Mouse (Mus musculus): Measurements from ENCODE around the gene Sh3d19. TPM values are rescaled to one million over a fixed set of nuclear protein-coding genes. Genes with fewer than 3 reads are reported as not detected.
A peak's percentile ranks its signal among the peaks of the same experiment; 100 is the strongest.
"Not testable (repeated sequence)": the region's sequence is repeated elsewhere in the genome, so short reads cannot be mapped to it uniquely, and the experiment has no call there.

Gene Sh3d19
- polyA plus RNA-seq, 1 experiment from 2014 or later, result 11.0 TPM

DNA sequence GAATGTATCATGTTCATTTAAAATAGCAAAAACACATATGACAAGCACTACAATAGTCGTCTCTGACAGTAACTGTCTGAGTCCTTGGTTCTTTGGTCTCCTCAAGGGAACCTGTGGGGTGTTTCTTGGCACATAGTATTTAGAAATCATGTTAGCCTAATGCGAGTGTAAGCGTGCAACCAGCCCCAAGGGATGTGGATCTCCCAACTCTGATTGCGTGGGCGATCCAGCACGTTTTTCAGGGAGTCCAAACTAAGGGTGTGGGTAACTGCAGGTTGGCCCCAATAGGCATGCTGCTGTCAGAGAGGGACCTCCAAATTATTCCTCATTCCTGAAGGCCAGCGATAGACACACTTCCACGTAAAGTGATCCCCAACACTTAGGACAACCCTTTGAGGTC, 1.9 kb upstream of the Sh3d19 start:
- Histone ChIP-seq H3K4me1 (replicated peaks; ENCODE audit: control insufficient read depth, insufficient read depth, low read length) (peaks cover 4% of the 10 kb centered on the region), H3K9ac (ENCODE audit: low read length) (no peak overlapping the region), H3K4me3 (ENCODE audit: low read depth, low read length) (no peak overlapping the region), H3K36me3 (ENCODE audit: control insufficient read depth, insufficient read depth, low read length) (no peaks in the 10 kb centered on the region), H3K27me3 (ENCODE audit: control insufficient read depth, insufficient read depth, low read length) (no peaks in the 10 kb centered on the region), H3K27ac (ENCODE audit: low read depth, low read length) (no peak overlapping the region), H3K4me2 (ENCODE audit: low read depth, low read length, severe bottlenecking) (no peak overlapping the region), H3K9me3 (ENCODE audit: control insufficient read depth, low read length) (no peaks in the 10 kb centered on the region)
- WGBS, result 88% methylated on average over 8 of the region's 8 CpGs
- ATAC-seq (replicated peaks; ENCODE audit: low FRiP score) (no peak), DNase-seq (ENCODE audit: low spot score) (no peak)

GRCm38 (mm10) chr3:85971599-85971975, 678 bp downstream of the Sh3d19 start:
- H3K4me2 ChIP-seq (ENCODE audit: low read depth, low read length, severe bottlenecking), result peak overlapping the region; percentile 85
- H3K27ac ChIP-seq (ENCODE audit: low read depth, low read length), result no peak overlapping the region
- peaks cover 4% of the 10 kb centered on the region for H3K4me1 ChIP-seq (replicated peaks; ENCODE audit: control insufficient read depth, insufficient read depth, low read length)
- DNase-seq (ENCODE audit: low spot score) (no peak), ATAC-seq (replicated peaks; ENCODE audit: low FRiP score) (0 out of 2 replicates have a peak, but pooled peaks have one; percentile 39)
- H3K9me3 ChIP-seq (ENCODE audit: control insufficient read depth, low read length), result no peaks in the 10 kb centered on the region
- H3K9ac ChIP-seq (ENCODE audit: low read length), result peak overlapping the region; percentile 83
- H3K4me3 ChIP-seq (ENCODE audit: low read depth, low read length), result peak overlapping the region; percentile 70
- no peaks in the 10 kb centered on the region for H3K36me3 ChIP-seq (ENCODE audit: control insufficient read depth, insufficient read depth, low read length)
- H3K27me3 ChIP-seq (ENCODE audit: control insufficient read depth, insufficient read depth, low read length), result no peaks in the 10 kb centered on the region
- WGBS, result 2% methylated on average over 13 of the region's 13 CpGs

- Histone ChIP-seq H3K4me1 (replicated peaks; ENCODE audit: control insufficient read depth, insufficient read depth, low read length) (peaks cover 4% of the 10 kb centered on the region), H3K9me3 (ENCODE audit: control insufficient read depth, low read length) (no peaks in the 10 kb centered on the region), H3K4me2 (ENCODE audit: low read depth, low read length, severe bottlenecking) (no peak overlapping the region), H3K36me3 (ENCODE audit: control insufficient read depth, insufficient read depth, low read length) (no peaks in the 10 kb centered on the region), H3K27me3 (ENCODE audit: control insufficient read depth, insufficient read depth, low read length) (no peaks in the 10 kb centered on the region), H3K27ac (ENCODE audit: low read depth, low read length) (no peak overlapping the region), H3K9ac (ENCODE audit: low read length) (no peak overlapping the region), H3K4me3 (ENCODE audit: low read depth, low read length) (no peak overlapping the region)
- ATAC-seq (replicated peaks; ENCODE audit: low FRiP score) (no peak), DNase-seq (ENCODE audit: low spot score) (no peak)
- WGBS, result 86% methylated on average over 10 of the region's 10 CpGs
Measured at GRCm38 (mm10) chr3:85973376-85974140, 2.6 kb downstream of the Sh3d19 start.

- Histone ChIP-seq H3K4me1 (replicated peaks; ENCODE audit: control insufficient read depth, insufficient read depth, low read length) (peaks cover 4% of the 10 kb centered on the region), H3K9ac (ENCODE audit: low read length) (no peak overlapping the region), H3K9me3 (ENCODE audit: control insufficient read depth, low read length) (no peaks in the 10 kb centered on the region), H3K27ac (ENCODE audit: low read depth, low read length) (no peak overlapping the region), H3K4me3 (ENCODE audit: low read depth, low read length) (no peak overlapping the region), H3K4me2 (ENCODE audit: low read depth, low read length, severe bottlenecking) (no peak overlapping the region), H3K36me3 (ENCODE audit: control insufficient read depth, insufficient read depth, low read length) (no peaks in the 10 kb centered on the region), H3K27me3 (ENCODE audit: control insufficient read depth, insufficient read depth, low read length) (no peaks in the 10 kb centered on the region)
- WGBS, result 77% methylated on average over 4 of the region's 4 CpGs
- no peak for ATAC-seq (replicated peaks; ENCODE audit: low FRiP score)
- no peak for DNase-seq (ENCODE audit: low spot score)
Measured at GRCm38 (mm10) chr3:85974451-85974850, 3.5 kb downstream of the Sh3d19 start.

- no peak overlapping the region for H3K9ac ChIP-seq (ENCODE audit: low read length)
- DNase-seq (ENCODE audit: low spot score) (no peak), ATAC-seq (replicated peaks; ENCODE audit: low FRiP score) (no peak)
- no peak overlapping the region for H3K4me2 ChIP-seq (ENCODE audit: low read depth, low read length, severe bottlenecking)
- H3K9me3 ChIP-seq (ENCODE audit: control insufficient read depth, low read length), result no peaks in the 10 kb centered on the region
- no peaks in the 10 kb centered on the region for H3K36me3 ChIP-seq (ENCODE audit: control insufficient read depth, insufficient read depth, low read length)
- 97% methylated on average over 4 of the region's 4 CpGs for WGBS
- H3K27me3 ChIP-seq (ENCODE audit: control insufficient read depth, insufficient read depth, low read length), result no peaks in the 10 kb centered on the region
- H3K27ac ChIP-seq (ENCODE audit: low read depth, low read length), result no peak overlapping the region
- H3K4me3 ChIP-seq (ENCODE audit: low read depth, low read length), result no peak overlapping the region
- no peaks in the 10 kb centered on the region for H3K4me1 ChIP-seq (replicated peaks; ENCODE audit: control insufficient read depth, insufficient read depth, low read length)
Measured at GRCm38 (mm10) chr3:85980036-85980435, 9.1 kb downstream of the Sh3d19 start.

DNA sequence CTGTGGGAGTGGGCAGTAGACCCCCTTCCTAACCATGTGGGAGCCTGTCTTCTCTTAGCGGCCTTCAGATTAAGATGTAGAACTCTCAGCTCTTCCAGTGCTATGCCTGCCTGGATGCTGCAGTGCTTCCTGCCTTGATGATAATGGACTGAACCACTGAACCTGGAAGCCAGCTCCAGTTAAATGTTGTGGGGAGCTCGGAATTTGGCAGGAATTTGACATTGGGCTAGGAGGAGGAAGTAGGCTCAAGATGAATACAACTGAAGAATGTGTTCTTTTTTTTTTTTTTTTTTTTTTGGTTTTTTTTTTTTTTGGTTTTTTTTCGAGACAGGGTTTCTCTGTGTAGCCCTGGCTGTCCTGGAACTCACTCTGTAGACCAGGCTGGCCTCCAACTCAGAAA, 10.9 kb downstream of the Sh3d19 start:
- not testable (repeated sequence) for H3K4me2 ChIP-seq (ENCODE audit: low read depth, low read length, severe bottlenecking); H3K4me1 ChIP-seq (replicated peaks; ENCODE audit: control insufficient read depth, insufficient read depth, low read length); H3K36me3 ChIP-seq (ENCODE audit: control insufficient read depth, insufficient read depth, low read length); H3K9ac ChIP-seq (ENCODE audit: low read length); DNase-seq (ENCODE audit: low spot score); H3K27me3 ChIP-seq (ENCODE audit: control insufficient read depth, insufficient read depth, low read length); ATAC-seq (replicated peaks; ENCODE audit: low FRiP score); H3K4me3 ChIP-seq (ENCODE audit: low read depth, low read length); H3K27ac ChIP-seq (ENCODE audit: low read depth, low read length); H3K9me3 ChIP-seq (ENCODE audit: control insufficient read depth, low read length)
- WGBS, result 77% methylated on average over 3 of the region's 3 CpGs

DNA sequence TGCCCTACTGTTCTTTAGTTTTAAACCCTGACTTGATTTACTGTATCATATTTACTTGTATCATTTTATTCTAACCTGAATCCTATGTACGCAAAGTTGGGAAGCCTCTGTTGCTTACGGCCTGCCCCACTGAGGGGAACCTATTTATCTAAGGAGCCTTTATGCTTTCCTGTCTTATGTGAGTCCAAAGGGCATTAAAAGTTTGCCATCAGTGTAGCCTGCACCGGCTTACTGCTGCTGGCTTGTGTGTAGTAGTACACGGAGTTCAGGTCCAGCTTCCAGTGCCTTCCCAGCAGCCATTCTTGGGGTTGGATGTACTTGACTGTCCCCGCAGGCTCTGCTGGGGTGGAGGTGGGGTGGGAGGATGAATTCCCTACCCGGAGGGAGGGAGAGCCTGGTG, 13.6 kb downstream of the Sh3d19 start:
- Histone ChIP-seq H3K4me1 (replicated peaks; ENCODE audit: control insufficient read depth, insufficient read depth, low read length) (no peaks in the 10 kb centered on the region), H3K9me3 (ENCODE audit: control insufficient read depth, low read length) (no peaks in the 10 kb centered on the region), H3K36me3 (ENCODE audit: control insufficient read depth, insufficient read depth, low read length) (no peaks in the 10 kb centered on the region), H3K27me3 (ENCODE audit: control insufficient read depth, insufficient read depth, low read length) (no peaks in the 10 kb centered on the region), H3K4me2 (ENCODE audit: low read depth, low read length, severe bottlenecking) (no peak overlapping the region), H3K27ac (ENCODE audit: low read depth, low read length) (no peak overlapping the region), H3K4me3 (ENCODE audit: low read depth, low read length) (no peak overlapping the region), H3K9ac (ENCODE audit: low read length) (no peak overlapping the region)
- DNase-seq (ENCODE audit: low spot score) (no peak), ATAC-seq (replicated peaks; ENCODE audit: low FRiP score) (no peak)
- 92% methylated on average over 6 of the region's 6 CpGs for WGBS

- 89% methylated on average over 2 of the region's 2 CpGs for WGBS
- no peaks in the 10 kb centered on the region for H3K4me1 ChIP-seq (replicated peaks; ENCODE audit: control insufficient read depth, insufficient read depth, low read length)
- H3K4me3 ChIP-seq (ENCODE audit: low read depth, low read length), result no peak overlapping the region
- DNase-seq (ENCODE audit: low spot score), result no peak
- no peak for ATAC-seq (replicated peaks; ENCODE audit: low FRiP score)
- H3K4me2 ChIP-seq (ENCODE audit: low read depth, low read length, severe bottlenecking), result no peak overlapping the region
- H3K36me3 ChIP-seq (ENCODE audit: control insufficient read depth, insufficient read depth, low read length), result no peaks in the 10 kb centered on the region
- no peaks in the 10 kb centered on the region for H3K9me3 ChIP-seq (ENCODE audit: control insufficient read depth, low read length)
- H3K27me3 ChIP-seq (ENCODE audit: control insufficient read depth, insufficient read depth, low read length), result no peaks in the 10 kb centered on the region
- H3K27ac ChIP-seq (ENCODE audit: low read depth, low read length), result no peak overlapping the region
- no peak overlapping the region for H3K9ac ChIP-seq (ENCODE audit: low read length)
Measured at GRCm38 (mm10) chr3:85987225-85987624, 16.3 kb downstream of the Sh3d19 start.

DNA sequence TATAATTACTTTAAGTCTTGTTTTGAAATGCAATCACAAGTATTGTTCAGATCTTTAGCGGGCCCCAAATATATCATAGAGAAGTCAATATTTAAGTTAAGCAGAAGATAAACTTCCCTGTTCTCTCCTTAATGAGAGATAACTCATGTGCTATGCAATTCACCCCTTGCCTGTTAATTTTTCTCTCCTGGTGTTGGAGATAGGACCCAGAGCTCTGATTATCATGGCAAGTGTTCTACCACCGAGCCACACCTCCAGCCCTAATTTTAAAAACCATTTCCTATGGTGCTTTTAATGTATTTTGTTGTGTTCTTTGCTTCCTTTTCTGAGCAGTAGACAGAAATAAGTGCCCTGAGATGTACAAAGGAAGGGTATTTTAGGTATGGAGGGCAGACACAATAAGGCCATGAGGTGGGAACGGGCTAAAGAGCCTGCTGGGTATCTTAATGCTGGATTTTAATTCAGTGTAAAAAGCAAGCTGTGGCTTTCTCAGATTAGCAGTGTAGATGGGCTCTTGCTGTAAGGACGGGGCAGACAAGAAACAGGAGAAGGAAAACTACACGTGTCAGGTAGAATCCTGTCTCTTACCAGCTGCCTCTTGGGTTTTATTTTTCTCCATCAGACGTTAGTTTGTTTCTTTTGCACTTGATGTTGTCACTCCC, 20.4 kb downstream of the Sh3d19 start:
- WGBS, result 75% methylated on average over 6 of the region's 6 CpGs
- Histone ChIP-seq H3K27ac (ENCODE audit: low read depth, low read length) (no peak overlapping the region), H3K27me3 (ENCODE audit: control insufficient read depth, insufficient read depth, low read length) (no peaks in the 10 kb centered on the region), H3K4me1 (replicated peaks; ENCODE audit: control insufficient read depth, insufficient read depth, low read length) (no peaks in the 10 kb centered on the region), H3K4me3 (ENCODE audit: low read depth, low read length) (no peak overlapping the region), H3K9me3 (ENCODE audit: control insufficient read depth, low read length) (no peaks in the 10 kb centered on the region), H3K4me2 (ENCODE audit: low read depth, low read length, severe bottlenecking) (no peak overlapping the region), H3K9ac (ENCODE audit: low read length) (no peak overlapping the region), H3K36me3 (ENCODE audit: control insufficient read depth, insufficient read depth, low read length) (no peaks in the 10 kb centered on the region)
- ATAC-seq (replicated peaks; ENCODE audit: low FRiP score) (no peak), DNase-seq (ENCODE audit: low spot score) (no peak)

All from forebrain, embryonic 11.5 days (tissue).